ENCODE assay signal across 17 mouse cellular contexts in genomic region chr13:44339061-44339741, GRCm38 (mm10).
DNase-seq lines count a peak whose midpoint lies in the region; ATAC-seq and TF ChIP-seq lines count a peak whose summit lies in the region.
"Had no signal": no experiment of that assay in that cellular context is flagged by ENCODE, and none has a peak within 500 bp of the region (broad histone marks: within the 10 kb centered on the region; RNA-seq: fewer than 3 reads in every experiment).

No protein-coding gene starts in this region.

- WGBS in heart, embryonic 13.5 days: 27% methylated on average over 6 of the region's 6 CpGs
- WGBS in heart, adult 2 months: 42% methylated on average over 6 of the region's 6 CpGs
- WGBS in liver, adult 2 months: 11% methylated on average over 6 of the region's 6 CpGs
- whole genome bisulfite sequencing in hindbrain, embryonic 13.5 days: 54% methylated on average over 6 of the region's 6 CpGs

- H3K27me3 ChIP-seq in heart, embryonic 13.5 days (replicated peaks): no peaks in the 10 kb centered on the region; the same call in 1 of the 2 replicates
- H3K27me3 ChIP-seq in heart, adult 2 months (ENCODE audit: control insufficient read depth, insufficient read depth, low read length): no peaks in the 10 kb centered on the region
- H3K27me3 ChIP-seq in liver, adult 2 months (ENCODE audit: control insufficient read depth, insufficient read depth, low read length): no peaks in the 10 kb centered on the region
- H3K27me3 ChIP-seq in hindbrain, embryonic 13.5 days: no peaks in the 10 kb centered on the region
- H3K27me3 ChIP-seq: heart, embryonic 15.5 days; kidney, embryonic 15.5 days had no signal

- peaks cover 12% of the 10 kb centered on the region for H3K9me3 ChIP-seq in heart, embryonic 13.5 days
- H3K9me3 ChIP-seq in hindbrain, embryonic 13.5 days: peaks cover 6% of the 10 kb centered on the region
- H3K9me3 ChIP-seq: heart, embryonic 15.5 days; kidney, embryonic 15.5 days; midbrain, embryonic 13.5 days had no signal

- H3K36me3 ChIP-seq in heart, embryonic 13.5 days: no peaks in the 10 kb centered on the region
- H3K36me3 ChIP-seq in heart, adult 2 months (ENCODE audit: control insufficient read depth, insufficient read depth, low read length): no peaks in the 10 kb centered on the region; the same call in 1 of the 2 replicates
- no peaks in the 10 kb centered on the region for H3K36me3 ChIP-seq in liver, adult 2 months (ENCODE audit: control insufficient read depth, insufficient read depth, low read length)
- H3K36me3 ChIP-seq in hindbrain, embryonic 13.5 days: no peaks in the 10 kb centered on the region
- H3K36me3 ChIP-seq: heart, embryonic 15.5 days; kidney, embryonic 15.5 days; midbrain, embryonic 13.5 days had no signal

- no peak for TF ChIP-seq CTCF in heart, adult 2 months (IDR thresholded peaks at IDR 0.05)
- no peak for TF ChIP-seq CTCF in liver, adult 2 months (IDR thresholded peaks at IDR 0.05; ENCODE audit: low read depth, low read length)

- no peak for ATAC-seq in heart, embryonic 13.5 days (ENCODE audit: extremely low read depth, insufficient number of reproducible peaks, low FRiP score, low TSS enrichment)
- ATAC-seq in hindbrain, embryonic 13.5 days (ENCODE audit: low FRiP score): no peak
- ATAC-seq: forebrain, postnatal 0 days; hindbrain, embryonic 16.5 days; midbrain, embryonic 13.5 days had no signal

- no peak for DNase-seq in heart, adult 2 months
- DNase-seq in adipocyte (ENCODE audit: low spot score): peak; percentile 3
- peak; percentile 97 for DNase-seq in liver, adult 2 months (ENCODE audit: extremely low read depth, low read depth, low spot score)
- peak; percentile 21 for DNase-seq in lung, postnatal 25 days (ENCODE audit: low spot score)
- no peak for DNase-seq in left cerebral cortex, postnatal 36 days (ENCODE audit: low spot score in 2 of 2)
- DNase-seq in cerebellum, adult 11 months: no peak
- DNase-seq: cerebellum, adult 11-12 months; forebrain, postnatal 0 days; gastrocnemius, postnatal 25 days; right cerebral cortex, postnatal 4 days had no signal

- H3K4me2 ChIP-seq in heart, embryonic 13.5 days: no peak overlapping the region
- no peak overlapping the region for H3K4me2 ChIP-seq in hindbrain, embryonic 13.5 days
- H3K4me2 ChIP-seq: heart, embryonic 15.5 days; kidney, embryonic 15.5 days; midbrain, embryonic 13.5 days had no signal

- no peak overlapping the region for H3K4me3 ChIP-seq in heart, embryonic 13.5 days
- H3K4me3 ChIP-seq in heart, adult 2 months: no peak overlapping the region
- no peak overlapping the region for H3K4me3 ChIP-seq in liver, adult 2 months (ENCODE audit: insufficient read depth, low read depth, low read length)
- no peak overlapping the region for H3K4me3 ChIP-seq in hindbrain, embryonic 13.5 days
- H3K4me3 ChIP-seq: heart, embryonic 15.5 days; kidney, embryonic 15.5 days; layer of hippocampus, adult 2 months; midbrain, embryonic 13.5 days had no signal

- 0 out of 2 replicates have a peak overlapping the region, but pooled peaks have one; percentile 28 for H3K9ac ChIP-seq in heart, embryonic 13.5 days
- H3K9ac ChIP-seq in heart, adult 2 months (ENCODE audit: low read depth, low read length): no peak overlapping the region
- H3K9ac ChIP-seq in liver, adult 2 months (ENCODE audit: low read depth, low read length): no peak overlapping the region
- no peak overlapping the region for H3K9ac ChIP-seq in hindbrain, embryonic 13.5 days
- H3K9ac ChIP-seq: forebrain, postnatal 0 days; heart, embryonic 15.5 days; kidney, embryonic 15.5 days; midbrain, embryonic 13.5 days had no signal

- no peak for TF ChIP-seq EP300 in heart, adult 2 months (IDR thresholded peaks at IDR 0.05; ENCODE audit: insufficient read depth, low read depth, low read length)

- no peak for TF ChIP-seq POLR2A in heart, adult 2 months (IDR thresholded peaks at IDR 0.05; ENCODE audit: insufficient read depth, low read depth, low read length)
- TF ChIP-seq POLR2A in liver, adult 2 months (IDR thresholded peaks at IDR 0.05; ENCODE audit: extremely low read depth, insufficient read depth, low read length): no peak

- peaks cover 21% of the 10 kb centered on the region for H3K4me1 ChIP-seq in heart, embryonic 13.5 days
- no peaks in the 10 kb centered on the region; the same call in 1 of the 2 replicates for H3K4me1 ChIP-seq in heart, adult 2 months (ENCODE audit: control insufficient read depth, insufficient read depth, low read length)
- peaks cover 8% of the 10 kb centered on the region for H3K4me1 ChIP-seq in liver, adult 2 months (ENCODE audit: control insufficient read depth, insufficient read depth, low read length)
- H3K4me1 ChIP-seq in hindbrain, embryonic 13.5 days (replicated peaks): peaks cover 9% of the 10 kb centered on the region
- H3K4me1 ChIP-seq: midbrain, embryonic 13.5 days had no signal

- intact Hi-C loops in heart, adult 2 months (cut with DNase I): no loop called here
- intact Hi-C loops in left cerebral cortex, postnatal 36 days (cut with DNase I): no loop called here

- no peak overlapping the region; the same call in 1 of the 2 replicates for H3K27ac ChIP-seq in heart, embryonic 13.5 days (replicated peaks)
- H3K27ac ChIP-seq in heart, adult 2 months: no peak overlapping the region
- no peak overlapping the region for H3K27ac ChIP-seq in liver, adult 2 months (replicated peaks; ENCODE audit: insufficient read depth, low read depth, low read length)
- no peak overlapping the region for H3K27ac ChIP-seq in hindbrain, embryonic 13.5 days
- H3K27ac ChIP-seq: heart, embryonic 15.5 days; kidney, embryonic 15.5 days; layer of hippocampus, adult 2 months; midbrain, embryonic 13.5 days had no signal

- no peaks in the 10 kb centered on the region for H3K79me2 ChIP-seq in heart, adult 2 months (replicated peaks; ENCODE audit: control insufficient read depth, insufficient read depth, low read length)
- no peaks in the 10 kb centered on the region for H3K79me2 ChIP-seq in liver, adult 2 months (ENCODE audit: control insufficient read depth, insufficient read depth, low read length)

Comparison
In these comparisons a context has a peak if more than half of its experiments do, and no peak if none do; other contexts are left out.
1. DNase-seq: peak in adipocyte (single experiment), liver, adult 2 months (single experiment) and lung, postnatal 25 days (single experiment); none in heart, adult 2 months (0 of 2), left cerebral cortex, postnatal 36 days (0 of 2) and cerebellum, adult 11 months (single experiment).